24 mouse cellular contexts compared by ENCODE assay signal in genomic region chr7:105615720-105616119, GRCm38 (mm10). TPM values are rescaled to one million over a fixed set of nuclear protein-coding genes. Genes with fewer than 3 reads are reported as not detected.
"Had no signal": no experiment of that assay in that cellular context is flagged by ENCODE, and none has a peak within 500 bp of the region (broad histone marks: within the 10 kb centered on the region; RNA-seq: fewer than 3 reads in every experiment).

No protein-coding gene starts in this region.

- H3K27ac ChIP-seq: kidney, postnatal 0 days; limb, embryonic 10.5 days; limb, embryonic 13.5 days; liver, embryonic 15.5 days; lung, embryonic 15.5 days; midbrain, embryonic 12.5 days; midbrain, embryonic 15.5 days; neural tube, embryonic 12.5 days; neural tube, embryonic 15.5 days; stomach, postnatal 0 days had no signal

- H3K4me2 ChIP-seq: limb, embryonic 13.5 days; liver, embryonic 11.5 days; liver, embryonic 15.5 days; lung, embryonic 15.5 days; midbrain, embryonic 12.5 days; midbrain, embryonic 15.5 days; neural tube, embryonic 12.5 days; neural tube, embryonic 15.5 days had no signal

- ATAC-seq: intestine, postnatal 0 days; midbrain, embryonic 15.5 days had no signal

- H3K9ac ChIP-seq: limb, embryonic 13.5 days; liver, embryonic 15.5 days; lung, embryonic 15.5 days; midbrain, embryonic 12.5 days; midbrain, embryonic 15.5 days; neural tube, embryonic 12.5 days; neural tube, embryonic 15.5 days had no signal

- H3K4me3 ChIP-seq: layer of hippocampus, adult 2 months; limb, embryonic 10.5 days; limb, embryonic 13.5 days; liver, embryonic 15.5 days; lung, embryonic 15.5 days; midbrain, embryonic 12.5 days; midbrain, embryonic 15.5 days; neural tube, embryonic 12.5 days; neural tube, embryonic 15.5 days had no signal

- H3K4me1 ChIP-seq: limb, embryonic 10.5 days; limb, embryonic 13.5 days; liver, embryonic 15.5 days; midbrain, embryonic 12.5 days; midbrain, embryonic 15.5 days; neural tube, embryonic 12.5 days; neural tube, embryonic 15.5 days had no signal

- H3K27me3 ChIP-seq: limb, embryonic 13.5 days; liver, embryonic 15.5 days; lung, embryonic 15.5 days; midbrain, embryonic 12.5 days; midbrain, embryonic 15.5 days; neural tube, embryonic 12.5 days; neural tube, embryonic 15.5 days had no signal

- DNase-seq: kidney, adult 2 months; kidney, postnatal 25 days; layer of hippocampus, adult 9-11 months; right cerebral cortex, adult 18-20 months; right cerebral cortex, postnatal 14 days; right cerebral cortex, postnatal 4 days; thymus, adult 2 months; thymus, postnatal 14 days; thymus, postnatal 4 days had no signal

- H3K9me3 ChIP-seq: limb, embryonic 10.5 days; limb, embryonic 13.5 days; liver, embryonic 15.5 days; lung, embryonic 15.5 days; midbrain, embryonic 12.5 days; midbrain, embryonic 15.5 days; neural tube, embryonic 12.5 days; neural tube, embryonic 15.5 days had no signal

RNA-seq across cellular contexts. Expression of gene Hpx, which starts 15.8 kb away (rescaled TPM):
- total RNA-seq: layer of hippocampus, postnatal 25 days; megakaryocyte progenitor cell, adult 5-6 weeks had no signal
- polyA plus RNA-seq: limb, embryonic 10.5 days had no signal
